Mouse (Mus musculus): Measurements from ENCODE around the gene Stac3.

DNA sequence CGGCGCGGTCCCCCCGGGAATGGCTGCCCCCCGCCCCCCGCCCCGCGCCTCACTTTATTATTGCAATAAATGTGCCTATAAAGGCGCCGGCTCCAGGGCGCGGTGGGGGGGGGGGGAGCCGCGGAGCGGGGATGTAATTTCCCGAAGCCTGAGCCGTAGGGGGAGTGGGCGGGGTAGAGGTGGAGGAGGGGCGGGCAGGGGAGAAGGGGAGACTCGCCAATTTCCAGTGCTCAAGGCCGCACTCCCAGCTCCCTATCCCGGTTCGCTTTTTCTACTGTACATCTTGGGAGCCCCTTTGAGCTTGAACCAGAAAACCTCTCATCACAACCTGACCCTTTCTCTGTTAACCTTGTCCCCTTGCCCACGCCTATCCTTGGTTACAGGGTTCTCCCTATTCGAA lies 29.5 kb downstream of the Stac3 start:
- no peak for TF ChIP-seq POLR2A (IDR thresholded peaks at IDR 0.05; ENCODE audit: insufficient read depth, low read length)
- no peak for TF ChIP-seq CTCF (IDR thresholded peaks at IDR 0.05; ENCODE audit: low read depth, low read length)
